8 mouse cellular contexts compared by ENCODE assay signal in genomic region chr9:123928118-123928758, GRCm38 (mm10). TPM values are rescaled to one million over a fixed set of nuclear protein-coding genes. Genes with fewer than 3 reads are reported as not detected.
DNase-seq lines count a peak whose midpoint lies in the region; ATAC-seq lines count a peak whose summit lies in the region.

No protein-coding gene starts in this region.

- peak overlapping the region; percentile 27; the same call in 1 of the 2 replicates for H3K4me2 ChIP-seq in heart, embryonic 11.5 days
- H3K4me2 ChIP-seq in kidney, embryonic 15.5 days: no peak overlapping the region
- no peak overlapping the region for H3K4me2 ChIP-seq in hindbrain, embryonic 12.5 days (replicated peaks)

- H3K4me3 ChIP-seq in heart, embryonic 11.5 days (ENCODE audit: low read depth, low read length): no peak overlapping the region
- H3K4me3 ChIP-seq in embryonic facial prominence, embryonic 10.5 days: no peak overlapping the region; the same call in 1 of the 2 replicates
- no peak overlapping the region for H3K4me3 ChIP-seq in kidney, embryonic 15.5 days (replicated peaks)
- H3K4me3 ChIP-seq in hindbrain, embryonic 12.5 days: no peak overlapping the region

- DNase-seq in heart, adult 8-10 months (ENCODE audit: low spot score): no peak
- peak; percentile 46 for DNase-seq in embryonic facial prominence, embryonic 10.5 days (ENCODE audit: low spot score)
- DNase-seq in lung, postnatal 10 days: peak; percentile 41
- peak; percentile 43 to 67 for DNase-seq in thymus, adult 18-20 months
- no peak for DNase-seq in ovary, adult 18-20 months (ENCODE audit: low spot score)

- H3K27me3 ChIP-seq in heart, embryonic 11.5 days (ENCODE audit: control insufficient read depth, insufficient read depth, low read length): no peaks in the 10 kb centered on the region
- peaks cover 8% of the 10 kb centered on the region for H3K27me3 ChIP-seq in embryonic facial prominence, embryonic 10.5 days (replicated peaks; ENCODE audit: low read depth, poor library complexity, severe bottlenecking)
- peaks cover 6% of the 10 kb centered on the region; the same call in 1 of the 2 replicates for H3K27me3 ChIP-seq in kidney, embryonic 15.5 days
- H3K27me3 ChIP-seq in hindbrain, embryonic 12.5 days: peaks cover 3% of the 10 kb centered on the region; the same call in 1 of the 2 replicates

- H3K4me1 ChIP-seq in heart, embryonic 11.5 days (ENCODE audit: control insufficient read depth, insufficient read depth, low read length): peaks cover 12% of the 10 kb centered on the region
- peaks cover 43% of the 10 kb centered on the region for H3K4me1 ChIP-seq in embryonic facial prominence, embryonic 10.5 days
- H3K4me1 ChIP-seq in kidney, embryonic 15.5 days: peaks cover 31% of the 10 kb centered on the region
- H3K4me1 ChIP-seq in hindbrain, embryonic 12.5 days: 0 out of 2 replicates have a peak, but pooled peaks cover 6% of the 10 kb centered on the region

- no peaks in the 10 kb centered on the region for H3K9me3 ChIP-seq in heart, embryonic 11.5 days (replicated peaks; ENCODE audit: control insufficient read depth, low read length)
- H3K9me3 ChIP-seq in embryonic facial prominence, embryonic 10.5 days: peaks cover 2% of the 10 kb centered on the region; the same call in 1 of the 2 replicates
- no peaks in the 10 kb centered on the region for H3K9me3 ChIP-seq in kidney, embryonic 15.5 days (replicated peaks)
- no peaks in the 10 kb centered on the region for H3K9me3 ChIP-seq in hindbrain, embryonic 12.5 days (replicated peaks)

- no peaks in the 10 kb centered on the region for H3K36me3 ChIP-seq in heart, embryonic 11.5 days (ENCODE audit: control insufficient read depth, insufficient read depth, low read length)
- H3K36me3 ChIP-seq in embryonic facial prominence, embryonic 10.5 days (replicated peaks): no peaks in the 10 kb centered on the region
- no peaks in the 10 kb centered on the region for H3K36me3 ChIP-seq in kidney, embryonic 15.5 days
- H3K36me3 ChIP-seq in hindbrain, embryonic 12.5 days: no peaks in the 10 kb centered on the region

- 65% methylated on average over 12 of the region's 12 CpGs for WGBS in heart, embryonic 11.5 days (ENCODE audit: insufficient replicate concordance)
- 57% methylated on average over 12 of the region's 12 CpGs for WGBS in embryonic facial prominence, embryonic 10.5 days
- WGBS in kidney, embryonic 15.5 days: 71% methylated on average over 12 of the region's 12 CpGs
- WGBS in hindbrain, embryonic 12.5 days: 73% methylated on average over 12 of the region's 12 CpGs

- ATAC-seq in heart, embryonic 11.5 days (replicated peaks; ENCODE audit: insufficient number of reproducible peaks, low FRiP score, low TSS enrichment): no peak
- ATAC-seq in kidney, embryonic 15.5 days (replicated peaks; ENCODE audit: low FRiP score): no peak
- ATAC-seq in hindbrain, embryonic 12.5 days (ENCODE audit: low FRiP score): no peak

- H3K27ac ChIP-seq in heart, embryonic 11.5 days (ENCODE audit: low read depth, low read length): no peak overlapping the region
- H3K27ac ChIP-seq in embryonic facial prominence, embryonic 10.5 days (replicated peaks): peak overlapping the region; percentile 67
- no peak overlapping the region for H3K27ac ChIP-seq in kidney, embryonic 15.5 days
- no peak overlapping the region for H3K27ac ChIP-seq in hindbrain, embryonic 12.5 days

- H3K9ac ChIP-seq in heart, embryonic 11.5 days (ENCODE audit: low read depth, low read length): no peak overlapping the region
- no peak overlapping the region for H3K9ac ChIP-seq in kidney, embryonic 15.5 days
- no peak overlapping the region for H3K9ac ChIP-seq in hindbrain, embryonic 12.5 days

RNA-seq across cellular contexts. Expression of gene Ccr1, which starts 40.3 kb away (rescaled TPM):
- polyA plus RNA-seq in heart, embryonic 11.5 days (2014; fragmentation: Nextera tagmentation; extraction: Ambion mirVana): 0.80 and 0.92 TPM in 2 replicates
- total RNA-seq in heart, adult 8-10 months (2022): 1 to 10 TPM in 1 of 4 experiments, under 1 TPM in 3; 0.08 to 2.8 (median 0.42) TPM
- polyA plus RNA-seq in embryonic facial prominence, embryonic 10.5 days (2016; fragmentation: Nextera tagmentation; extraction: Ambion mirVana): 0.51 and 0.57 TPM in 2 replicates
- polyA plus RNA-seq in kidney, embryonic 15.5 days (2015; fragmentation: Nextera tagmentation; extraction: Ambion mirVana): 1.9 and 2.7 TPM in 2 replicates
- 0.99 and 1.1 TPM in 2 replicates for polyA plus RNA-seq in hindbrain, embryonic 12.5 days (2016; fragmentation: Nextera tagmentation; extraction: Ambion mirVana)

RNA-seq across cellular contexts. Expression of gene Ccr1l1, which starts 50.0 kb away (rescaled TPM):
- polyA plus RNA-seq in heart, embryonic 11.5 days (2014; fragmentation: Nextera tagmentation; extraction: Ambion mirVana): not detected in 2 replicates
- total RNA-seq in heart, adult 8-10 months (2022): not detected
- not detected in 2 replicates for polyA plus RNA-seq in embryonic facial prominence, embryonic 10.5 days (2016; fragmentation: Nextera tagmentation; extraction: Ambion mirVana)
- not detected in 2 replicates for polyA plus RNA-seq in kidney, embryonic 15.5 days (2015; fragmentation: Nextera tagmentation; extraction: Ambion mirVana)
- not detected in 2 replicates for polyA plus RNA-seq in hindbrain, embryonic 12.5 days (2016; fragmentation: Nextera tagmentation; extraction: Ambion mirVana)

Comparison
In these comparisons a context has a peak if more than half of its experiments do, and no peak if none do; other contexts are left out.
1. DNase-seq: peak in embryonic facial prominence, embryonic 10.5 days (single experiment), lung, postnatal 10 days (single experiment) and thymus, adult 18-20 months (2 of 2); none in heart, adult 8-10 months (single experiment) and ovary, adult 18-20 months (single experiment).